Mouse (Mus musculus) kidney, adult 2 months (tissue): ENCODE results near the gene Stac.

Experiments used
- CTCF ChIP-seq: fragments of 200-500 bp; conservative IDR thresholded peaks from 2 replicates; pipeline ENCODE4 v1.5.1; 2011; ENCODE audit warnings: low read depth, mild to moderate bottlenecking, control low read depth, low read length, moderate library complexity, mixed read lengths; ENCODE audit not compliant: insufficient read depth, insufficient read length
- POLR2A ChIP-seq: fragments of 200-500 bp; IDR thresholded peaks from one replicate; pipeline ENCODE4 v1.6.1; 2011; ENCODE audit warnings: low read depth, low read length, control low read depth

GRCm38 (mm10) chr9:111523111-111523510 is 167.0 kb downstream of the Stac start:
- TF ChIP-seq POLR2A (no peak), CTCF (no peak)
